Mouse (Mus musculus) layer of hippocampus, postnatal 14 days (tissue): ENCODE data around the gene Cers2. TPM values are rescaled to one million over a fixed set of nuclear protein-coding genes. Genes with fewer than 3 reads are reported as not detected.

ENCODE experiments used
- DNase-seq, 2 experiments: peaks; one replicate each; pipeline ENCODE4 v3.0.0; 2021 to 2022; ENCODE audit warnings: low spot score in 2 of 2, mixed read lengths in 1 of 2
- total RNA-seq, 2 experiments: library from RNA; stranded (reverse); gene quantifications; 2 replicates each; pipeline ENCODE4 v1.2.3; 2021

Cers2 gene
- total RNA-seq, 2 experiments from 2014 or later = 60.8 to 62.0 TPM

GRCm38 (mm10) chr3:95370101-95370500, 55.5 kb downstream of the Cers2 start:
- no peak for DNase-seq

Other genes with a start within 250 kb of the Cers2 start
- 10 to 100 TPM; 46.3 to 51.5 TPM for gene Pip5k1a, start 207.9 kb upstream of the Cers2 start, total RNA-seq
- gene Vps72, start 203.8 kb upstream of the Cers2 start, total RNA-seq = 10 to 100 TPM; 40.8 to 45.3 TPM
- gene Tmod4, start 190.3 kb upstream of the Cers2 start, total RNA-seq = 1 to 10 TPM in 1 of 2 experiments, under 1 TPM in 1; 0.83 to 1.5 TPM
- 10 to 100 TPM; 39.6 to 41.2 TPM for gene Scnm1, start 180.8 kb upstream of the Cers2 start, total RNA-seq
- 10 to 100 TPM; 22.5 to 22.8 TPM for gene Lysmd1, start 180.7 kb upstream of the Cers2 start, total RNA-seq
- gene Tnfaip8l2, start 172.4 kb upstream of the Cers2 start, total RNA-seq = 1 to 10 TPM; 2.3 to 3.0 TPM
- gene Sema6c, start 154.3 kb upstream of the Cers2 start, total RNA-seq = 10 to 100 TPM; 48.6 to 52.6 TPM
- gene Gabpb2, start 96.9 kb upstream of the Cers2 start, total RNA-seq = 10 to 100 TPM; 10.5 to 11.8 TPM
- gene Cdc42se1, start 86.1 kb upstream of the Cers2 start, total RNA-seq = 10 to 100 TPM; 85.9 to 87.3 TPM
- gene Mllt11, start 82.6 kb upstream of the Cers2 start, total RNA-seq = 100 to 1,000 TPM; 496 to 516 TPM
- gene Gm128, start 73.2 kb upstream of the Cers2 start, total RNA-seq = not detected
- under 1 TPM in 1 of 2 experiments, not detected in 1; 0.46 TPM for gene Bnipl, start 63.6 kb upstream of the Cers2 start, total RNA-seq
- gene Mindy1, start 33.4 kb upstream of the Cers2 start, total RNA-seq = 10 to 100 TPM; 26.2 to 28.5 TPM
- gene Prune1, start 32.7 kb upstream of the Cers2 start, total RNA-seq = 10 to 100 TPM; 26.8 to 26.9 TPM
- gene Anxa9, start 7.6 kb upstream of the Cers2 start, total RNA-seq = under 1 TPM; 0.51 to 0.95 TPM
- 10 to 100 TPM; 40.7 to 40.8 TPM for gene Setdb1, start 42.4 kb downstream of the Cers2 start, total RNA-seq
- not detected for gene 4930558C23Rik, start 88.0 kb downstream of the Cers2 start, total RNA-seq
- 10 to 100 TPM; 35.7 to 36.9 TPM for gene Arnt, start 119.6 kb downstream of the Cers2 start, total RNA-seq
- 1 to 10 TPM; 7.1 to 8.0 TPM for gene Ctsk, start 184.5 kb downstream of the Cers2 start, total RNA-seq
- 10 to 100 TPM; 32.3 to 35.9 TPM for gene Ctss, start 212.0 kb downstream of the Cers2 start, total RNA-seq
- gene Hormad1, start 244.9 kb downstream of the Cers2 start, total RNA-seq = not detected